ENCODE assay signal across 17 mouse cellular contexts in genomic region chr5:92784037-92784860, GRCm38 (mm10).
A peak's percentile ranks its signal among the peaks of the same experiment; 100 is the strongest.
DNase-seq lines count a peak whose midpoint lies in the region; ATAC-seq and TF ChIP-seq lines count a peak whose summit lies in the region.
"Had no signal": no experiment of that assay in that cellular context is flagged by ENCODE, and none has a peak within 500 bp of the region (broad histone marks: within the 10 kb centered on the region; RNA-seq: fewer than 3 reads in every experiment).

No protein-coding gene starts in this region.

- no peaks in the 10 kb centered on the region for H3K27me3 ChIP-seq in intestine, embryonic 14.5 days (replicated peaks; ENCODE audit: control insufficient read depth, insufficient read depth, low read length)
- H3K27me3 ChIP-seq in intestine, postnatal 0 days (replicated peaks; ENCODE audit: control insufficient read depth, insufficient read depth, low read length), result no peaks in the 10 kb centered on the region
- H3K27me3 ChIP-seq in kidney, embryonic 14.5 days (ENCODE audit: control insufficient read depth, insufficient read depth, low read length), result no peaks in the 10 kb centered on the region
- H3K27me3 ChIP-seq in lung, postnatal 0 days (replicated peaks; ENCODE audit: insufficient read depth, low read length), result no peaks in the 10 kb centered on the region
- H3K27me3 ChIP-seq: embryonic facial prominence, embryonic 13.5 days; forebrain, embryonic 13.5 days; hindbrain, embryonic 12.5 days; limb, embryonic 13.5 days; neural tube, embryonic 15.5 days had no signal

- no peak for TF ChIP-seq CTCF in intestine, postnatal 0 days (IDR thresholded peaks at IDR 0.05; ENCODE audit: low read depth)
- no peak for TF ChIP-seq CTCF in lung, postnatal 0 days (IDR thresholded peaks at IDR 0.05)

- no peak overlapping the region for H3K9ac ChIP-seq in intestine, embryonic 14.5 days (ENCODE audit: low read length)
- no peak overlapping the region for H3K9ac ChIP-seq in intestine, postnatal 0 days (ENCODE audit: low read depth, low read length)
- no peak overlapping the region for H3K9ac ChIP-seq in kidney, embryonic 14.5 days (ENCODE audit: low read depth, low read length)
- H3K9ac ChIP-seq in lung, postnatal 0 days (replicated peaks; ENCODE audit: low read depth), result no peak overlapping the region
- H3K9ac ChIP-seq: embryonic facial prominence, embryonic 13.5 days; forebrain, embryonic 13.5 days; hindbrain, embryonic 12.5 days; limb, embryonic 13.5 days; neural tube, embryonic 15.5 days had no signal

- 0 out of 2 replicates have a peak, but pooled peaks have one; percentile 12 for ATAC-seq in intestine, embryonic 14.5 days (replicated peaks; ENCODE audit: low FRiP score, low TSS enrichment, low read depth)
- no peak for ATAC-seq in intestine, postnatal 0 days
- peak; percentile 92 for ATAC-seq in kidney, embryonic 14.5 days (ENCODE audit: low FRiP score, low TSS enrichment)
- ATAC-seq in lung, postnatal 0 days, result peak; percentile 61; the same call in 1 of the 2 replicates
- no peak for ATAC-seq in megakaryocyte-erythroid progenitor cell, adult 5-6 weeks (replicated peaks; ENCODE audit: low FRiP score, low TSS enrichment, poor library complexity, severe bottlenecking)
- ATAC-seq: activated CD4-positive, CD25-positive, alpha-beta regulatory T cell, adult 4 months; CD4-positive, CD25-positive, alpha-beta regulatory T cell, adult 4 months; forebrain, embryonic 13.5 days had no signal

- no peak overlapping the region for H3K4me3 ChIP-seq in intestine, embryonic 14.5 days (ENCODE audit: low read depth, low read length)
- H3K4me3 ChIP-seq in intestine, postnatal 0 days (ENCODE audit: low read depth, low read length), result no peak overlapping the region
- H3K4me3 ChIP-seq in kidney, embryonic 14.5 days (ENCODE audit: low read length), result no peak overlapping the region
- no peak overlapping the region for H3K4me3 ChIP-seq in lung, postnatal 0 days (ENCODE audit: low read depth, low read length)
- H3K4me3 ChIP-seq: embryonic facial prominence, embryonic 13.5 days; forebrain, embryonic 13.5 days; hindbrain, embryonic 12.5 days; limb, embryonic 13.5 days; neural tube, embryonic 15.5 days had no signal

- peaks cover 4% of the 10 kb centered on the region; the same call in 1 of the 2 replicates for H3K9me3 ChIP-seq in intestine, embryonic 14.5 days (ENCODE audit: control insufficient read depth, low read length)
- no peaks in the 10 kb centered on the region for H3K9me3 ChIP-seq in intestine, postnatal 0 days (ENCODE audit: control insufficient read depth)
- no peaks in the 10 kb centered on the region for H3K9me3 ChIP-seq in kidney, embryonic 14.5 days (ENCODE audit: control insufficient read depth, low read length)
- H3K9me3 ChIP-seq in lung, postnatal 0 days (ENCODE audit: low read length), result no peaks in the 10 kb centered on the region
- H3K9me3 ChIP-seq: embryonic facial prominence, embryonic 13.5 days; hindbrain, embryonic 12.5 days; neural tube, embryonic 15.5 days had no signal

- no peak overlapping the region for H3K4me2 ChIP-seq in intestine, embryonic 14.5 days (ENCODE audit: low read length)
- H3K4me2 ChIP-seq in intestine, postnatal 0 days (replicated peaks; ENCODE audit: low read depth), result no peak overlapping the region
- H3K4me2 ChIP-seq in kidney, embryonic 14.5 days (replicated peaks; ENCODE audit: low read depth, low read length), result no peak overlapping the region
- H3K4me2 ChIP-seq in lung, postnatal 0 days (replicated peaks; ENCODE audit: low read depth, low read length), result no peak overlapping the region
- H3K4me2 ChIP-seq: embryonic facial prominence, embryonic 13.5 days; forebrain, embryonic 13.5 days; heart, embryonic 11.5 days; hindbrain, embryonic 12.5 days; limb, embryonic 13.5 days; neural tube, embryonic 15.5 days had no signal

- DNase-seq in intestine, embryonic 14.5 days (ENCODE audit: low spot score), result no peak
- DNase-seq in embryo, embryonic 9.5 days (ENCODE audit: extremely low spot score), result peak; percentile 65
- no peak for DNase-seq in lung, postnatal 0 days (ENCODE audit: low spot score)
- no peak for DNase-seq in right cerebral cortex, postnatal 25 days
- DNase-seq: cerebellum, adult 8-10 months; thymus, postnatal 14 days had no signal

- H3K27ac ChIP-seq in intestine, embryonic 14.5 days (ENCODE audit: low read depth), result no peak overlapping the region
- no peak overlapping the region for H3K27ac ChIP-seq in intestine, postnatal 0 days (ENCODE audit: low read depth, low read length)
- H3K27ac ChIP-seq in kidney, embryonic 14.5 days (ENCODE audit: low read depth, low read length), result no peak overlapping the region
- H3K27ac ChIP-seq in lung, postnatal 0 days (ENCODE audit: low read length), result no peak overlapping the region
- H3K27ac ChIP-seq: embryonic facial prominence, embryonic 13.5 days; forebrain, embryonic 13.5 days; hindbrain, embryonic 12.5 days; limb, embryonic 13.5 days; neural tube, embryonic 15.5 days had no signal

- no peaks in the 10 kb centered on the region for H3K36me3 ChIP-seq in intestine, embryonic 14.5 days (ENCODE audit: control insufficient read depth, insufficient read depth, low read length)
- H3K36me3 ChIP-seq in intestine, postnatal 0 days (ENCODE audit: control insufficient read depth, insufficient read depth), result no peaks in the 10 kb centered on the region
- H3K36me3 ChIP-seq in kidney, embryonic 14.5 days (ENCODE audit: control insufficient read depth, insufficient read depth, low read length), result no peaks in the 10 kb centered on the region
- no peaks in the 10 kb centered on the region for H3K36me3 ChIP-seq in lung, postnatal 0 days (ENCODE audit: insufficient read depth, low read length)
- H3K36me3 ChIP-seq: embryonic facial prominence, embryonic 13.5 days; limb, embryonic 13.5 days; neural tube, embryonic 15.5 days had no signal

- H3K4me1 ChIP-seq in intestine, embryonic 14.5 days (replicated peaks; ENCODE audit: control insufficient read depth, insufficient read depth, low read length), result 0 out of 2 replicates have a peak, but pooled peaks cover 10% of the 10 kb centered on the region
- no peaks in the 10 kb centered on the region for H3K4me1 ChIP-seq in intestine, postnatal 0 days (replicated peaks; ENCODE audit: control insufficient read depth, insufficient read depth, low read length)
- H3K4me1 ChIP-seq in kidney, embryonic 14.5 days (ENCODE audit: control insufficient read depth, insufficient read depth, low read length), result peaks cover 17% of the 10 kb centered on the region
- no peaks in the 10 kb centered on the region for H3K4me1 ChIP-seq in lung, postnatal 0 days (ENCODE audit: insufficient read depth, low read depth, low read length)
- H3K4me1 ChIP-seq: embryonic facial prominence, embryonic 13.5 days; neural tube, embryonic 15.5 days had no signal

- WGBS in intestine, embryonic 14.5 days, result 26% methylated on average over 6 of the region's 6 CpGs
- 36% methylated on average over 6 of the region's 6 CpGs for WGBS in intestine, postnatal 0 days
- 22% methylated on average over 6 of the region's 6 CpGs for WGBS in kidney, embryonic 14.5 days
- 35% methylated on average over 6 of the region's 6 CpGs for WGBS in lung, postnatal 0 days

- TF ChIP-seq EP300 in lung, postnatal 0 days (IDR thresholded peaks at IDR 0.05), result 0 out of 2 replicates have a peak, but pooled peaks have one; percentile 23

Comparison
In these comparisons a context has a peak if more than half of its experiments do, and no peak if none do; other contexts are left out.
1. ATAC-seq: peak in intestine, embryonic 14.5 days (single experiment), kidney, embryonic 14.5 days (single experiment) and lung, postnatal 0 days (single experiment); none in intestine, postnatal 0 days (single experiment) and megakaryocyte-erythroid progenitor cell, adult 5-6 weeks (single experiment).